Mouse (Mus musculus): ENCODE results near the gene Kcnt1. TPM values are rescaled to one million over a fixed set of nuclear protein-coding genes. Genes with fewer than 3 reads are reported as not detected.
A peak's percentile ranks its signal among the peaks of the same experiment; 100 is the strongest.

Gene Kcnt1
- polyA plus RNA-seq, 1 experiment from 2014 or later = 10.1 TPM

DNA sequence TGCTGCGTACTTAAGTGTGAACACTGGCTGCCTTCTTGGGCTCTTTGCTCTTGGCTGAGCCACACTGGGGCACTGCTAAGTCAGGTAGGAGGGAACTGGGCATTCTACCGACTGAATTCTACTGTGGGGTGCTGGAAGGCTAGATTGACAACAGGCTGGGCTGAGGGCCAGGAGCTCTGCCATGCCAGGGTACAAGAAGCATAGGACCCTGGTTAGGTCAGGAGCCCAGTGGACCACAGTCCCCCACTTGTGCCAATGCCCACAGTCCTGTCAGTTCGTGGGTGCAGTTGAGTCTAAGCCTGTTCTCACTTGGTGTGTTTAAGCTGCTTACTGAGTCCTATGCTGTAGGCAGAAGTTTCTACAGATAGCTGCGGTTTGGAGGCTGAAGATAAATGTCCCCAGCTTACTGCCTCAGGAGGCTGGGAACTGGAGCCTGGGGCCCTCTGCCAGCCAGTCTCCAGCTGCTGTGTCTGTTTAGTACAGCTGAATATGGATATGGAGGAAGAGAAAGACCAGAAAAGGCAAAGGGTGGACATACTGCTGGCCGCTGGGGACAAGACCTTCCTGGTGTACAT, 751 bp upstream of the Kcnt1 start:
- DNase-seq = no peak

DNA sequence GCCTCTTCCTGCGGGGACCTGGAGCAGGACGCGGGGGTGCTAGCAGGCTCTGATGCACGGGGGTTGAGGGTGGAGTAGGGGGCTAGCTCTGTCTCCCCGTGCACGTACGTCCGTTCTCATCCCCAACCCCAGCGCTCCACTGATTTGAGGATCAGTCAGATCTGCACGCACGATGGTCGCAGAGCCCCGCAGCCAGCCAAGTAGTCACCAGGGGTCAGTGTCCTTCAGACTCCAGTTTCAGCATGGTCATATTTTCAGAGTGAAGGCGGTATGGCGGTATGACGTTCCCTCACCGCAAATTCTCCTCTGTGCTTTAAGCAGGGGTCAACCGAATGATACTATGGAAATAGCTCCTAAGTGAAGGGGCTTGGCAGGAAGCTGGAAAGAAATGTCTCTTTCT, 696 bp downstream of the Kcnt1 start:
- peaks cover 9% of the 10 kb centered on the region; the same call in 1 of the 2 replicates for H3K27me3 ChIP-seq (ENCODE audit: control insufficient read depth, insufficient read depth, low read length)
- no peak overlapping the region for H3K27ac ChIP-seq (replicated peaks; ENCODE audit: low read depth, low read length)
- peaks cover 7% of the 10 kb centered on the region; the same call in 1 of the 2 replicates for H3K4me1 ChIP-seq (ENCODE audit: control insufficient read depth, insufficient read depth, low read length)
- H3K4me2 ChIP-seq (ENCODE audit: low read length) = peak overlapping the region; percentile 99
- no peak for ATAC-seq (ENCODE audit: low FRiP score, low TSS enrichment)
- peak overlapping the region; percentile 51 for H3K4me3 ChIP-seq (replicated peaks; ENCODE audit: low read depth, low read length)
- 4% methylated on average over 18 of the region's 18 CpGs for WGBS
- H3K9me3 ChIP-seq (ENCODE audit: control insufficient read depth, low read length) = no peaks in the 10 kb centered on the region
- peak; percentile 25 for DNase-seq
- H3K36me3 ChIP-seq (ENCODE audit: control insufficient read depth, insufficient read depth, low read length) = no peaks in the 10 kb centered on the region
- H3K9ac ChIP-seq (replicated peaks; ENCODE audit: low read length) = peak overlapping the region; percentile 46; the same call in 1 of the 2 replicates

More for the DNA sequence above, 751 bp upstream of the Kcnt1 start:
- no peaks in the 10 kb centered on the region for H3K36me3 ChIP-seq (ENCODE audit: control insufficient read depth, insufficient read depth, low read length)
- peaks cover 7% of the 10 kb centered on the region; the same call in 1 of the 2 replicates for H3K4me1 ChIP-seq (ENCODE audit: control insufficient read depth, insufficient read depth, low read length)
- H3K4me3 ChIP-seq (replicated peaks; ENCODE audit: low read depth, low read length) = 0 out of 2 replicates have a peak overlapping the region, but pooled peaks have one; percentile 51
- WGBS = 61% methylated on average over 5 of the region's 5 CpGs
- H3K27ac ChIP-seq (replicated peaks; ENCODE audit: low read depth, low read length) = no peak overlapping the region
- ATAC-seq (ENCODE audit: low FRiP score, low TSS enrichment) = no peak
- peak overlapping the region; percentile 99 for H3K4me2 ChIP-seq (ENCODE audit: low read length)
- H3K9ac ChIP-seq (replicated peaks; ENCODE audit: low read length) = no peak overlapping the region
- H3K9me3 ChIP-seq (ENCODE audit: control insufficient read depth, low read length) = no peaks in the 10 kb centered on the region
- peaks cover 9% of the 10 kb centered on the region; the same call in 1 of the 2 replicates for H3K27me3 ChIP-seq (ENCODE audit: control insufficient read depth, insufficient read depth, low read length)

DNA sequence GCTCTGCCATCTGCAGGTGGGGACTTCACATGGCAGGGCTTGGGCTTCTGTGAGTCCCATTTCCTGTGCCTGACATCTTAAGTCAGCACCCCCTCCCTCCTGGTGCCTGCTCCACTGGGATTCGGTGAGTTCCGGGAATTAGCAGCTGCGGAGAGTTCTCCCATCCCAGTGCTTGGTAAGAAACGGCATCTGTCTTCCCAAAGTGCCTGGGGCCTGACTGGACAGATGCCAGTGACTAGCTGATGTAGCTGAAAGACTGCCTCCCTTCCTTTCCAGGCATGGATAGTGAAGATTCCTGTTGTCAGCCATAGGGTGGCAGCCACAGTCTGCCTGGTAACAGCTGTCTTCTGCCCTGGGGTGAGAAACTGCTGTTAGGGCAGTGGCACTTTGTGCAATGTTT, 1.9 kb downstream of the Kcnt1 start:
- H3K4me2 ChIP-seq (ENCODE audit: low read length) = no peak overlapping the region
- 8% methylated on average over 4 of the region's 4 CpGs for WGBS
- no peaks in the 10 kb centered on the region for H3K9me3 ChIP-seq (ENCODE audit: control insufficient read depth, low read length)
- H3K27ac ChIP-seq (replicated peaks; ENCODE audit: low read depth, low read length) = no peak overlapping the region
- no peak overlapping the region for H3K9ac ChIP-seq (replicated peaks; ENCODE audit: low read length)
- H3K4me3 ChIP-seq (replicated peaks; ENCODE audit: low read depth, low read length) = no peak overlapping the region
- H3K4me1 ChIP-seq (ENCODE audit: control insufficient read depth, insufficient read depth, low read length) = peaks cover 7% of the 10 kb centered on the region; the same call in 1 of the 2 replicates
- peaks cover 9% of the 10 kb centered on the region; the same call in 1 of the 2 replicates for H3K27me3 ChIP-seq (ENCODE audit: control insufficient read depth, insufficient read depth, low read length)
- H3K36me3 ChIP-seq (ENCODE audit: control insufficient read depth, insufficient read depth, low read length) = no peaks in the 10 kb centered on the region
- peak; percentile 71 for DNase-seq
- no peak for ATAC-seq (ENCODE audit: low FRiP score, low TSS enrichment)

DNA sequence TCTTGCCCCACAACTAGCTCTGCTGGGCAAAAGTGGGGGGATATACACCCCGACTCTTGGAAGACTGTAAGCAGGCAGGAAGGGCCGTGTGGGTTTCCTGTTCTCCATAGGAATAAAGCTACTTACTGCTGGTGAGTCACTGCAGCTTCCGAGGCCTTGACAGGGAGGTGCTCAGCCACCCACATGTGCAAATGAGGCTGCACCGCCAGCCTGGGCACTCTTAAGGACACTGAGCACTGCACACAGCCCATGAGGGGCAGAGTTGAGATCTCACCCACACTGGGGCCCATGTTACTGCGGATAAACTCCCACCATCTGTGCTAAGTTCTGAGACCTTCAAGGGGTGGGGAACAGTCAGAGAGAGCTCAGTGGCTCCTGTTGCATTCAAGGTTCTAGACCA, 3.1 kb downstream of the Kcnt1 start:
- H3K27me3 ChIP-seq (ENCODE audit: control insufficient read depth, insufficient read depth, low read length) = peaks cover 9% of the 10 kb centered on the region; the same call in 1 of the 2 replicates
- 59% methylated on average over 5 of the region's 5 CpGs for WGBS
- H3K36me3 ChIP-seq (ENCODE audit: control insufficient read depth, insufficient read depth, low read length) = no peaks in the 10 kb centered on the region
- no peak overlapping the region for H3K9ac ChIP-seq (replicated peaks; ENCODE audit: low read length)
- no peak overlapping the region for H3K4me2 ChIP-seq (ENCODE audit: low read length)
- peaks cover 7% of the 10 kb centered on the region; the same call in 1 of the 2 replicates for H3K4me1 ChIP-seq (ENCODE audit: control insufficient read depth, insufficient read depth, low read length)
- DNase-seq (no peak), ATAC-seq (ENCODE audit: low FRiP score, low TSS enrichment) (no peak)
- H3K27ac ChIP-seq (replicated peaks; ENCODE audit: low read depth, low read length) = no peak overlapping the region
- H3K4me3 ChIP-seq (replicated peaks; ENCODE audit: low read depth, low read length) = no peak overlapping the region
- no peaks in the 10 kb centered on the region for H3K9me3 ChIP-seq (ENCODE audit: control insufficient read depth, low read length)

DNA sequence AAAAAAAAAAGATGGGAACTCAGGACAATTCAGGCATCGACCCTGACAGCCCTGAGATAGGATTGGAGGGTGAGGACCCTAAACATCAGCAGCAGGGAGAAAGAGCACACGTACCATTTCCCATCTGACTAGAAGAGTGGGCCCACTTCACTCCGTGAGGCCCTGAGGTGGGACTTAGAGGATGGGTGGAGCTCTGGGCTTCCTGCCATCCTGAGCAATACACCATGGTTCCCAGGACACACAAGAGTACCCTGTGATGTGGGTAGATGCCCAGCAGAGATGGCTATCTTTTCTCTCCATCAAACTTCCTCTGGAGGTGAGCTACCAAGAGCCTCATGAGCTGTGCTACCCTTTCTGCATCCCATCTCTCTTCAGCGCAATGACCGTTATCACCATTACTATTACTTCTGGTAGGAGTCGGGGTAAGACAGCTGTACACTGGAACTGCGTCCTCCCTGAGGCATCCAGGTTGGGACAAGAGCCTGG, 13.8 kb downstream of the Kcnt1 start:
- peak overlapping the region; percentile 75 for H3K9ac ChIP-seq (replicated peaks; ENCODE audit: low read length)
- DNase-seq (peak; percentile 8), ATAC-seq (ENCODE audit: low FRiP score, low TSS enrichment) (no peak)
- H3K27me3 ChIP-seq (ENCODE audit: control insufficient read depth, insufficient read depth, low read length) = no peaks in the 10 kb centered on the region
- H3K9me3 ChIP-seq (ENCODE audit: control insufficient read depth, low read length) = no peaks in the 10 kb centered on the region
- H3K36me3 ChIP-seq (ENCODE audit: control insufficient read depth, insufficient read depth, low read length) = no peaks in the 10 kb centered on the region
- 24% methylated on average over 7 of the region's 7 CpGs for WGBS
- peak overlapping the region; percentile 66 for H3K4me2 ChIP-seq (ENCODE audit: low read length)
- H3K4me1 ChIP-seq (ENCODE audit: control insufficient read depth, insufficient read depth, low read length) = peaks cover 8% of the 10 kb centered on the region; the same call in 1 of the 2 replicates
- peak overlapping the region; percentile 53 for H3K4me3 ChIP-seq (replicated peaks; ENCODE audit: low read depth, low read length)
- no peak overlapping the region for H3K27ac ChIP-seq (replicated peaks; ENCODE audit: low read depth, low read length)

DNA sequence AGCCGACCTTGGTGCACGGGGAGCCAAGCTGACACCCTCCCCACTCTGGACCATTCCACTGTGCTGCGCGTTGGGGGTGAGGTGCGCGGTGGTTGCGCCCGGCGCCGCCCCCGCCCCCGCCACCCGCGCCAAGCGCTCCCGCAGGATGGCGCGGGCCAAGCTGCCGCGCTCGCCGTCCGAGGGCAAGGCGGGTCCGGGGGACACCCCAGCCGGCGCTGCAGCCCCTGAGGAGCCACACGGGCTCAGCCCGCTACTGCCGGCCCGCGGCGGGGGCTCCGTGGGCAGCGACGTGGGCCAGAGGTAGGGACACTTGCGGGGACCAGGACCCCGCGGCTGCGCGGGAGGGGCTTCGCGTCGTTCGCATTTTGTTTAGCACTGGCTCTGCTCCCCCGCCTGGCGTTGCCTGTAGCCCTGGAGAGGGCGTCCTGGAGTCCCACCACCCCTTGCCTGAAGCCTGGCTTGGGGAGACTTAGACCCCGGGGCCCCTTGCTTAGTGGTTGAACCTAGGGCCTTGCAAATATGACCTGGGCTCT, 14.3 kb downstream of the Kcnt1 start:
- peak; percentile 37; the same call in 1 of the 2 replicates for ATAC-seq (ENCODE audit: low FRiP score, low TSS enrichment)
- Histone ChIP-seq H3K4me2 (ENCODE audit: low read length) (peak overlapping the region; percentile 66), H3K36me3 (ENCODE audit: control insufficient read depth, insufficient read depth, low read length) (no peaks in the 10 kb centered on the region), H3K9ac (replicated peaks; ENCODE audit: low read length) (peak overlapping the region; percentile 75), H3K4me3 (replicated peaks; ENCODE audit: low read depth, low read length) (peak overlapping the region; percentile 53), H3K27me3 (ENCODE audit: control insufficient read depth, insufficient read depth, low read length) (no peaks in the 10 kb centered on the region), H3K27ac (replicated peaks; ENCODE audit: low read depth, low read length) (no peak overlapping the region), H3K9me3 (ENCODE audit: control insufficient read depth, low read length) (no peaks in the 10 kb centered on the region), H3K4me1 (ENCODE audit: control insufficient read depth, insufficient read depth, low read length) (peaks cover 8% of the 10 kb centered on the region; the same call in 1 of the 2 replicates)
- peak; percentile 68 for DNase-seq
- 2% methylated on average over 49 of the region's 49 CpGs for WGBS

DNA sequence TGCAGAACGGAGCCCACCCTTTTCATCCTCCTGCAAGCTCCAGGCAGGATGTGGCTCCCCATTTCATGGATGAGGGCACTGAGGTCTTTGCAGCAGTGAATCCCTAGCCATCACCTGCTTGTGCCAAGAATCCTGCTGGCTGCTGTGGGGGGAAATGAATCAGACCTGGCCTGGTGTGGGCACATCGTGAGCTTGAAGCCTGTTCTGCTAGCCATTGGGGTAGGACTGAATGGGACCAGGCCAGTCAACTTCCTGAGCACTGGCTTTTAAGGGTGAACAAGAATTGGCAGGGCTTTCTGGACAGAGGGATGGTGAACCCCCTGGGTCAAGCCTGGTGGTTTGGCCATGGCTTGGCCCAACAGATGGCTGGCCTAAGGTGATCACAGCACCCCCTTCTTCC, 15.0 kb downstream of the Kcnt1 start:
- H3K4me3 ChIP-seq (replicated peaks; ENCODE audit: low read depth, low read length) = peak overlapping the region; percentile 53
- H3K4me2 ChIP-seq (ENCODE audit: low read length) = peak overlapping the region; percentile 66
- no peaks in the 10 kb centered on the region for H3K36me3 ChIP-seq (ENCODE audit: control insufficient read depth, insufficient read depth, low read length)
- peak overlapping the region; percentile 75; the same call in 1 of the 2 replicates for H3K9ac ChIP-seq (replicated peaks; ENCODE audit: low read length)
- no peak for DNase-seq
- no peak overlapping the region for H3K27ac ChIP-seq (replicated peaks; ENCODE audit: low read depth, low read length)
- no peaks in the 10 kb centered on the region for H3K27me3 ChIP-seq (ENCODE audit: control insufficient read depth, insufficient read depth, low read length)
- no peak for ATAC-seq (ENCODE audit: low FRiP score, low TSS enrichment)
- H3K9me3 ChIP-seq (ENCODE audit: control insufficient read depth, low read length) = no peaks in the 10 kb centered on the region
- H3K4me1 ChIP-seq (ENCODE audit: control insufficient read depth, insufficient read depth, low read length) = peaks cover 8% of the 10 kb centered on the region; the same call in 1 of the 2 replicates
- 89% methylated on average over 2 of the region's 2 CpGs for WGBS

DNA sequence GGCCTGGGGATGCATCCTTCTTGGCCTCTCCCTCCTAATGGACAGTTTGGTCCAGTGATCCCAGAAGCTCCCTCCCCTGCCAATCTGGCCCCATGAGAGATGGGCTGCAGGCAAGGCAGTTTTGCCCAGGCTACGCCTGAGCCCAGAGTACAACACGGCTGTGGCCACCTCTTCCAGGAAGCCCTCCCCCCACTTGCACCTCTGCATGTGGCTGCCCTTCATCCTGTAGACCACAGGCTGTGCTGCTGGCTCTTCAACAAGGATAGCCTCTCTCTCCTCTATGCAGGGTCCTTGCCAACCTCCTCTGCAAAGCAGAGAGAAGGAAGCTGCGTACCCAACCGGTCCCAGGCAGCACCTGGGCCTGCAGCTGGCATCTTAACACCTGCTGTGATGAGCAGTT, 15.5 kb downstream of the Kcnt1 start:
- H3K4me1 ChIP-seq (ENCODE audit: control insufficient read depth, insufficient read depth, low read length) = peaks cover 8% of the 10 kb centered on the region; the same call in 1 of the 2 replicates
- H3K4me2 ChIP-seq (ENCODE audit: low read length) = no peak overlapping the region
- H3K4me3 ChIP-seq (replicated peaks; ENCODE audit: low read depth, low read length) = no peak overlapping the region
- H3K36me3 ChIP-seq (ENCODE audit: control insufficient read depth, insufficient read depth, low read length) = no peaks in the 10 kb centered on the region
- H3K27me3 ChIP-seq (ENCODE audit: control insufficient read depth, insufficient read depth, low read length) = no peaks in the 10 kb centered on the region
- 83% methylated on average over 4 of the region's 4 CpGs for WGBS
- H3K9ac ChIP-seq (replicated peaks; ENCODE audit: low read length) = no peak overlapping the region
- no peak for ATAC-seq (ENCODE audit: low FRiP score, low TSS enrichment)
- no peak overlapping the region for H3K27ac ChIP-seq (replicated peaks; ENCODE audit: low read depth, low read length)
- no peaks in the 10 kb centered on the region for H3K9me3 ChIP-seq (ENCODE audit: control insufficient read depth, low read length)
- DNase-seq = no peak
